Mouse (Mus musculus) fibroblast of lung, adult 2 months (primary cell): ENCODE results near the gene Fam107b.
"Not testable (repeated sequence)": the region's sequence is repeated elsewhere in the genome, so short reads cannot be mapped to it uniquely, and the experiment has no call there.

Experiments used
- DNase-seq: peaks from one replicate; pipeline ENCODE4 v3.0.0-alpha.2; 2011; ENCODE audit warnings: low read depth

Gene Fam107b

DNA sequence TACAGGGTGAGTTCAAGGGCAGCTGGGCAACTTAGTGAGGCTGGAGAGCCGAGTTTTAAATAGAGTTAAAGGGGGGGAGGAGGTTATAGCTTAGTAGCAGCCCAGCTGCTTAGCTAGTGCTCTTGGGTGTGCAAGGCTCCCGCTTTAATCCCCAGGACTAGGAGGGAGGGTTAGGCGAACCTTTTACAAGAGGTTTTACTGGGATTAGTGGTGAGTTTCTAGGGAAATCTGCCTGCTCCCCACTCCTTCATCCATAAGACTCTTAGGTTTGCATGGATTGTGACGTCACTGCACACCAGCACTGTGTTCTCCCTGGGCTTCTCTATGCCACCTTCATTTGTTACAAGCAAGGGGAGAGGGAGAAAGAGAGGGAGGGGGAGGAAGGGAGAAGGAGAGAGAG lies 88.6 kb downstream of the Fam107b start:
- DNase-seq: no peak

DNA sequence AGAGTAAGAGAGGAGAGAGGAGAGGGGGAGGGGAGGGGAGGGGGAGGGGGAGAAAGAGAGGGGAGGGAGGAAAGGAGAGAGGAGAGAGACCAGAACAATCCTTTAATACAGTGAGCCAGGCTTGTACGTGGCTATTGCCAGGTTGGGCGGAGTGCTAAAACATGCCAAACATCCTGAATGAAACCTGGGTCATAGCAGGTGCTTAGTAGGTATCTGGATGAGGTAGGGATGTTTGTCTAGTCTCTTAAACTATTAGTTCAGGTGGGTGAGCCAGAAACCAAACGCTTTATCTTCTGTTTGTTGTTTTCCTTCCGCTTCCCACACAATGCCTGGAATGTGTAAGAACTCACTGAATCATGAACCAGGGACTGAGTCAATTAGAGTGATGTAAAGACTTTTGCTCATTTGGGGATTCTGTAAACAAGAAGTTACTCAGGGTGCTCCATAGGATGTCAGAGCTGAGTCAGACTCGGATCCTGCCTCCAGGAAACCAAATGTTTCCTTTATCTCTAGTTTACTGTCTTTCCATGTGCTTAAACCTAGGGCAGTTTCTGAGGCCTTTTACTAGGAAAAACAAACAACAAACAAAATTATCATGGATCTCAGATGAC lies 89.1 kb downstream of the Fam107b start:
- DNase-seq: no peak

DNA sequence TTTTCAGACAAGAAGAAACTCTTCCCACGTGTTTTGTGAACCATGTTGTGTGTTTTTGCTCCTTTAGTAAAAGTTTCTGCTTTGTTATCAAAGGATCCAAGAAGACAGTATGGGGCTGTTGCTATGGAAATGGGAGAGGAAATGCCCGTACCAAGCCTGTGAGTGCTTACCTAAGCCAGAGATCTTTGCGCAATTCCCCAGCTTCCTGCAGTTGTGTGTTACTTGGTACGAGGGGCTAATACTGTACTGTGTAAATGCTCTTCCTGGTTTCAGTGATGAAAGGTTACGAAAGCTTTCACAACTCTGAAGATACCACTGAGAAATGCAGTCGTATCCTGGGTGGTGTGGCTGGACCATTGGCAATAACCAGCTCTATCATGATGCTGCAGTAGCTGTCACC lies 93.8 kb downstream of the Fam107b start:
- no peak for DNase-seq

DNA sequence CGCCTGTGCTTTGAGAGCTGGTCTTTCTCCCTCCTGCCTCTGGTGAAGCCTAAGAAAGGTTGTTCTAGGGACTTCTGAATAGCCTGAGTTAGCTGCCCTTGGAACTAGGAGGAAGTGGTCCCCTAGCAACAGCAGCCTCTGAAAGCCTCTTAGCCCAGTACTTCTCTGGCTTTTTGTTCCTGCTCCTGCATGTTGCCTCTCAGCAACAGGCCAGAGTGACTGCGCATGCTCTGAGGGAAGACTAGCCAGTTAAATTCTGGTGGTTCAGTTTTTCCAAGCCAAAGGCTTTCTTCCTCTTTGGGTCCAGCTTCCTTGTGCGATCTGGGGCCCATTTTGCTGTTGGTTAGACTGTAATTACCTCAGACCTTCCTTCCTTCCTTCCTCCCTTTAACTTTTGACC lies 98.4 kb downstream of the Fam107b start:
- no peak for DNase-seq

DNA sequence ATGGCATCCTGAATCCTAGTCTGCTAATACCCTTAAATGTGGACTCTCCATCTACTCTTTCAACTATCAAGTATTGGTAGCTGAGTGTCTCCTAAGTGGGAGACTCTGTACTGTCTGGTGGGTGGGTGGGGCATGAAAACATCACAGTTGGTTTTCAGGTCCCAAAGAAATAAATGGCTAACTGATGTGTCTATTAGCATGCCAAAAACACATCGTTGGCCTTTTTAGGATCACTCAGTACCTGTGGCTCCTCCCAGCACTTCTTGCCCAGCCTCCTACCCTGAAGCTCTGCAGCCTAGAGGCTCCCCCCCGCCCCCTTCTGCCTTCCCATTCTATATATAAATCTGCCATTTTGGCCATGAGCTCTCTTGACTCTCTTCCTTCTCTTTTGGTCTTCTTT lies 99.4 kb downstream of the Fam107b start:
- no peak for DNase-seq

DNA sequence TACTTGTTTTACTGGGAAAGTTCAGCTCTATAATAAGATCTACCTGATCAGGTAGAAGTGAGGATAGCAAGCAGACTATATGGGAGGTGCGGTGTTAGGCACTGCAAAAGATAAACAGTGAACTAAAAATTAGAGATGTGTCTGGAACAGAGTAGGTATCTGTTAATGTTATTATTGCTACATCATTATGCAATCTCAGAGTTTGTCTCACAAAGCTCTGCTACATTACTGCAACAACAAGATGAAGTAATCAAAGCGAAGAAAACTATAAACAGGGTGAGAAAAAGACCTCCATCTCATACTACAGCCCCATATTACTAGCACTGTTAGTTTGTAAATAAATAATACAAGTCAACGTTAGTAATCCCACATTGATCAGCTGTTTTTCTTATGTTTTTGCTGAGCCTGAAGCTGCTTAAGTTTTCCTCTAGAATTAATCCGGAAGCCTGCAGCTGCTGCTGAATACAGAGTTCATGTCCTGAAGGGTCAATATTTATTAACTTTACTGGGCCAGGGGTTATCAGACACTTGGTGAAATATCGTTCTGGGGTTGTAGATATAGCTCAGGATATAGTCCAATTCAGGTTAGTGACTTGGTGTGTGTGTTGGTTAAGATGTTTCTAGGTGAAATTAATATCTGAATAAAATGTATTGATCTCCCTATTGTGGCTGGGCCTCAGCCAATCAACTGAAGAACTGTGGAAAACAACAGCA lies 102.5 kb downstream of the Fam107b start:
- no peak for DNase-seq

DNA sequence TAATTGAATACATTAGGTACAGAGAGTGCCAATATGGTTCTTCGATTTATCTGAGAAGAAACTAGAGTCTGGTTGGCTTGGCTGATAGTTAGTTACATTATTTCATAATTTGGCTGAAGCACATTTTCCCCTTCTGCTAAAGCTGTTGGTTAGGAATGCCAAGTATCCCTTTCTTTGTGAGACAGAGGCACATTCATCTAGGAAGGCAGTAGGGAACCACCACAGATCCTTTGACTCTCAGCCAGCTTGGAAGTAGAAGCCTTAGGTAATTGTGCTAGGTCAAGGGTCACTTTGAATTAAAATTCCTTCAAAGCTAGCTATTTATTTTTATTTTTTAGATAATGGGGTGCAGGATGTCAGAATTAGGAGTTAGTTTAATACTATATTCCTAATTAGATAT lies 105.2 kb downstream of the Fam107b start:
- DNase-seq: no peak

DNA sequence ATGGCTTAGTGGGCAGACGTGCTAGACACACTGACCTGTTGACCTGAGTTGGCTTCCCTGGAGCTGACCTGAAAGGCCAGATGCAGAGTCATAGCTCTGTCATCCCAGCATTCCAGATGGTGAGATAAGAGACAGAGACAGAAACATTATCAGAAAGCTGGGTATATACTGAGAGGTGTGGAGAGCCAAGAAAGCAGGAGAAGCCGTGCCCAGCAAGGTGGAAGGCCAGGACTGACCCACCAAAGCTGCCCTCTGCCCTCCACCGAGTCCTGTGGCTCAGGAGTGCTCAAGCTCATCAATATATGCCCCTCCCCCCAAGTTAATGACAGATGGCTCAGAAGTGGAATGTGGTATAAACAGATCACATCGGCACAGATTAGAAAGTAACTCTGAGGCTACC lies 112.4 kb downstream of the Fam107b start:
- DNase-seq: no peak

DNA sequence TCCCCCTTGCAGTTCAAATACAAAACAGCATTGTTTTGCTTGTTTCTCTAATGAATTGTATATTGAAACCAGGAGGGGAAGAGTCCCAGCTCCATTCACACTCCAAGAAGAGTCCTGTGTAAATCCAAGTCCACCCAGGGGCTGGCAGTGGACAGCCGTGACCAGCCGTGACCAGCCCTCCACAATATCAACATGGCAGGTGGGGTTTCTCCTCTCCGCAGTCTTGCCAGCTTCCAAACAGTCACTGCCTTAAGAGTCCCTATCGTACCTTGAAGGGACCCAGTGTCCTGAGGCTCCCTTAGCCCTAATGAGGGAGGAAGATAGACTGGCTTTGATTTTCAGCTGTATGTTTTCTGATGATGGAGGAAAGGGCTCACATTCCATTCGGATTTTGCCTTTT lies 113.1 kb downstream of the Fam107b start:
- no peak for DNase-seq

DNA sequence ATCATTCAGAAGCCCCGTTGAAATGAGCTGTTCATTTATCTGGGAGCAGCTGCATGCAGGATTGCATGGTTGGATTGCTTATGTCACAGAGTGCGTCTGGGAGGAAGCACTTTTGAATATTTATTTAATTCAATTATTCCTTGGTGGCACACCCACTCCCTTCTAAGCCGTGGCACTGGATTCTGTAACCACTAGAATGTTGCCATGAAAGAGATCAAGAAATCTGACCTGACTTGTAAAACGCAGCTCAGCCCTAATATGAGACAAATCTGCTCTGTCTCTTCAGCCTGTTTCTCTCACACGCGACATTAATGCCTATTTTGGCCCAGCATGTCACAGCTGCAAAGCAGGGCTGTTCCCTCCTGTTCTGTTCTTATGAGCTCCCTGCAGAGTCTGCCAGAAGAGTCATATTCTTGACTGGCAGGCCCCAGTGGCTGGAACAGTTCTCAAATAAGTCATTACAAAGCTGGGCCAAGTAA lies 113.5 kb downstream of the Fam107b start:
- DNase-seq: peak; percentile 40

DNA sequence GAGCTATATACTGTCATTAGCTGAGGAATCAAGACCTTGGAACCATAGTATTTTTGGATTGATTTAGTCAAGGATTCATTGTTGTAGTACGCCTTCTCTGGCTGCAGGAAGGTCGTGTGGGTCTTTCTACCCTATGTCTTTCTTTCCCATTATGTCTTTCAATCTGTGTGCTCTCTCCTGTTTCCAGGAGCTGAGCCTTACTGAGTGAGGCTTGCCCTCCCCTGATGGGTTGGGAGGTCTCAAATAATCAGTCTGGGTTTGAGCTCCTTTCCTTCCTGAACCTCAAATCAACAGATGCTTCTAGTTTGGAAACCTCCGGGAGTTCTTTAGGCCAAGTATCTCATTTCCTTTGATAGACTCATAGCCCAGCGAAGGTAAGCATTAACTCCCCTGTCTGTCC lies 119.9 kb downstream of the Fam107b start:
- no peak for DNase-seq

DNA sequence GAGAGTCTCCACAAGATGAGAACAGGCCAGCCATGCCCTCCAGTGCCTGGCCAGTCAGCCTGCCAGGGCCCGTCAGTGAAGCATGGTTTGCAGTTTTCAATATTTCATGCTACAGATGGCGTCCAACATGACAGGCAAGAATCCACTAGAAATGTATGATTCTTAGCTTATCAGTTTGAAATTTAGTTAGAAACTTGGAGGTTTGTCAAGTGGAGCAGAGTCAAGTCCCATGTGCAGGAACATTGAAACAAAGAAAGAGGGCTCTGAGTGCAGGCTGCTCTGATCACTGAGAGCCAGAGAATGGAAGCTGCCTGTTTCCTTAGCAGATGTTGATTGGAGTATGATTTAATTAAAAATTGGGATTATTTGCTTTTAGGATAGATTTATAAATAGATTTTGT lies 122.5 kb downstream of the Fam107b start:
- no peak for DNase-seq

DNA sequence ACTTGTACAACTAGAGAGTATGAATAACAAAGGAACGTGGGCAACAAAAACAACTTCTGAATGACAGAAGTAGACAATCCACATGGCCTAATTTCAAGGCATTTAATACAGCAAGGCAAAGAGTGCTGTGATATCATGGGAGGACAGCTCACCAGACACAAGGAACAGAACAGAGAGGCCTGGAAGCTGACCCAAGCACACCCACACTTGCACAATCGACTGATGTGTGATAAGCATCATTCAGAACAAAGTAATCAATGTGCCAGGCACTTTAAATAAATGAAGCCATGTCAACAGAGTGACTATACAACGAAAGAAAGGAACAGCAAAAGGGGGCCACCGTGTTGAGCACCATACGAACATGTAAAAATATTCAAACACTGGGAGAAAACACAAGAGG lies 125.6 kb downstream of the Fam107b start:
- no peak for DNase-seq

DNA sequence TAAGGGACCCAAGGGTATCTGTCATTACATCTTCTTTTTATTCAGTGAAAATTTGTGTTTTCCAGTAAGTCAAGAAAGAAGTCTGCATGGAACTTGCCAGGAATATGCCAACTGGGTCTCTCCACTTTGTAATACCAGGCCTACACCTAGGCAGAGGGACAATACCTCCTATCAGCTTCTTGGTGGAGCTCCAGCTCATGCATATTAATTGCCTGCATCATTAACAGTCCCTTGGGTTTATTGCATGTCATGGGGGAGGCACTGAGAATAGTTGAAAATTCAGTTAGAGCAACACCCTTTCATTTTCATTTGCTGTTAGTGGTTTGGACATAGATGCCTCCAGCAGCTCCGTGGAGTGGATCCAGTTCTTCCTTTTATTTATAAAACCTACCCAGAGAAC lies 130.1 kb downstream of the Fam107b start:
- no peak for DNase-seq

DNA sequence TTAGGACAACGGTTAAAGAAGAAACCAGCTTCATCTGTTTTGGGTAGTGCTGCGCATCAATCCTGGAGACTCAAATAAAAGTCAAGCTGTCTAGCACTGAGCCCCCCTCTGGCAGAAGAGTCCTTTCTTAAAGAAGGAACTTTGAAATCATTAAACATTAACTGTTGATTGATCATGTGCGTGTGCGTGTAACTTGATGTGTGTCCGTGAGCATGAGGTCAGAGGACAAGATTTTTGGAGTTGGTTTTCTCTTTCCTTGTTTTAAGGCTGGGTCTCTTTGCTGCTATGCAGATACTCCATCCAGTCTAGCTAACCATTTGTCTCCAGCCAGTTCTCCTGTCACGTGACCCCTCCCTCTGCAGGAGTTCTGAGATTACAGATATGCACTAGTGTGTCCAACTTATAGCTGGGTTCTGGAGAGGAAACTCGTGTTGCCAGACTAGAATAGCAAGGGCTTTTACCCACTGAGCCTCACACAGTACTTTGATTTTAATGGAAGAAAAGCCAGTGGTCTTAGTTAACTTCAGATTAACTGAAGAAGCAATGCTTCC lies 132.4 kb downstream of the Fam107b start:
- no peak for DNase-seq

DNA sequence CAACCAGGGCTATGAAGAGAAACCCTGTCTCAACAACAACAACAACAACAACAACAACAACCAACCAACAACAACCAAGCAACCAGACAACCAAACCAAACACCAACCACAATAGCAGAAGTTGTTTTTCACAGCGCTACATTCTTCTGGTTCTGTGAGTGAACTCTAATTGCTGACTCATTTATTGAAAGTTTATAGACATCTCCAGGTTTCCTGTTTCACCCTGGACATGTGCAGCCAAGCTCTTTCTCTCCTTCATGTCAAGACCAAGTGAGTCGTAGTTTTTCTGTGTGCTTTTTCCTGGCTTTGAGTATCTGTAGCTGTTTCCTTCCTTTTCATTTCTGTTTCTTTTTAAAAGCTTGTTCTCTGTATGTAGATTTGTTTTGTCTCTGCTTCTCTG lies 133.5 kb downstream of the Fam107b start:
- DNase-seq: no peak

DNA sequence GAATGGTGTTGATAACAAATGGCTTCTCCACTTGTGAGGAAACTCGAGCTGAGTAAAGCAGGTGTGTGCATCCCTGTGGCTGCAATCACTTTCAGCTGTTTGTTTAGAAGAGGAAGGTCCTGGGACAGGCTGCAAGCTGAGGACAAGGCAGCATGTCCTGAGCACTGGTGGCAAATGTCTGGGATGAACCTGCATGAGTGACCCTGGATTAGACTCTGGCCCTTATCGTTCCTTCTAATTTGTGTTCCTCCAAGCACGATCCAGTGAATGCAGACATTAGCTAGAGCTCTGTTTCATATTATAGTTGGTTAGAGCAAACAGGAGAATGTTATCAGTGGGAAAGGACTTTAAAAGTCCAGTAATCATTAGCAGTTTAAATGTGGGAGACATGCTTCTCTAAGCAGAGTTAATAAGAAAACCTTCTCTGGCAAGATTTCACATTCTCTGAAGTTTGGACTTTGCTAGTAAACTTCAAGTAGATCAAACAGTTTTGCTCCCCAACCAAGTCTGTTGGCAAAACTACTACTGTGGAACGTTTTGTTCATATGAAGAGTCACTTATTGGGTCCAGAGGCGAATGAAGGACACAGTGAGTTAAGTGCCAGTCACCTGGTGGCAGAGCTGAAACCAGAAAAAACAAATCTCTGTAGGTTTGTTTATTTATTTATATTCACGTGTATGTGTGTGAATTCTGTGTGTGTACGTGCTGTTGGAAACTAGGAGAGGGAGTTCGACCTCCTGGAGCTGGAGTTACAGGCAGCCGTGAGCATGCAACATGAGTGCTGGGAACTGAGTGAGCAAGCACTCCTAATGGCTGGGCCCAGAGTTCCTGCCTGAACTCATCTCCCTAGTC lies 134.2 kb downstream of the Fam107b start:
- DNase-seq: no peak

DNA sequence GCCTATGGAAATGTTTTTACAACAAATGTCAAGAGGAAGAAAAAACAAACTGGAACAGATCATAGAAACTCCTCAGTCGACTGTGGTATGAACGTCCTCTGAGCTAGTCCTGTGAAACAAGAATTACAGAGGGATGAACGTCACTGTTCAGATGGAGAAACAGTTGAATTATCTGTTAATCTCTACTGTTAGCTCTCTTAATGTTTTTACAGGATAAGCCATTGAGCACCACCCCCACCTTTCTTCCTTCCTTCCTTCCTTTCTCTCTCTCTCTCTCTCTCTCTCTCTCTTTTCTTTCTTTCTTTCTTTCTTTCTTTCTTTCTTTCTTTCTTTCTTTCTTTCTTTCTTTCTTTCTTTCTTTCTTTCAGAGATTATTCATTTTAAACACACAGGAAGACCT lies 135.0 kb downstream of the Fam107b start:
- DNase-seq: not testable (repeated sequence)

DNA sequence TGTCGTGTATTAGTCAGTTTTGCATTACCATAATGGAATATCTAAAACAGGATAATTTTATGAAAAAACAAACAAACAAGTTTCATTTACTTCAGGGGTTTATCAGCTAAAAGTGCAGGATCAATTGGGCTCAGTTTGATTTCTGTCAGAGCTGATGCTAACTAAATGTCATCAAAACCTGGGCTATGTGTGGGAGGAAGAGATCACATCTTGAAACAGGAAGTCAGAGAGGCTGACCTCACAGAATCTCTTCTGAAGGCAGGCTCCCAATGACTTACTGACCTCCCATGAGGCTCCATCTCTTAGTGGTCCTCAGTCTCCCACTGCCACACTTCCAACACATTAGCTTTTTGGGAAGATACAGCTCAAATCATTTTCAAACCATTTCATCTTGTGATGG lies 136.9 kb downstream of the Fam107b start:
- DNase-seq: no peak

DNA sequence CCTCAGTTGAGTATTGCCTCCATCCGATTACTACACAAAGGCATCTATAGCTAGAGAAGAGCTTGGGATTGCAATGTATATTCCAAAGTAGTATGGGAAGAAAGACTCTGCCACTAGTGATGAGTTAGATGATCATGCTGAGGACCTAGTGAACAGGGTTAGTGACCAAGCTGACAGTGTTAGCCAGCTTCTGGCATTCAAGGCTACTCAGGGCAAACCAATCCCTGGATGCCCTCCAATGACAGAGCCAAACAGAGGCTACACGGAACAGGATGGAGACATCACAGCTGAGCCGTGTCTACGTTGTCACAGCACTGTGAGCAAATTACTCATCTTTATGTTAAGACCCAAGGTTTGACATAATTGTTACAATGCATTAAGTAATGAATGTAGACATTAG lies 138.3 kb downstream of the Fam107b start:
- no peak for DNase-seq

DNA sequence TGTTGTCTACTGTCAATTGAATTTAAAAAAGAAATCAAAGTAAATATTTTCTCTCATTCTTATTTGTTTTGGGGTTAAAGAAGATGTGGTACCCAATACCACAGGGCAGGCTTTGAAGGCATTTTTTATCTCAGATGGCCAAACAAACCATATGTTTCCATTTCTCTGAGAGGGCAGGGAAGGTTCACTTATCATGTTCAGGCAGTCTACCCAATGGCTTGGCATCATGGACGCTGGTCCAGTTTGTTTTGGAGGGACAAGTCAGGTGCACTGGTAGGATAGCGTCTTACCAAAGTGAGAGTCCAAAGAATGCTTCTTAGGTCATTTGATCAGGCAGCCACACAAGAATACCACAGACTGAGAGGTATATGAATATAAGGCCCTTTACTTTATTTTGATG lies 139.6 kb downstream of the Fam107b start:
- no peak for DNase-seq

DNA sequence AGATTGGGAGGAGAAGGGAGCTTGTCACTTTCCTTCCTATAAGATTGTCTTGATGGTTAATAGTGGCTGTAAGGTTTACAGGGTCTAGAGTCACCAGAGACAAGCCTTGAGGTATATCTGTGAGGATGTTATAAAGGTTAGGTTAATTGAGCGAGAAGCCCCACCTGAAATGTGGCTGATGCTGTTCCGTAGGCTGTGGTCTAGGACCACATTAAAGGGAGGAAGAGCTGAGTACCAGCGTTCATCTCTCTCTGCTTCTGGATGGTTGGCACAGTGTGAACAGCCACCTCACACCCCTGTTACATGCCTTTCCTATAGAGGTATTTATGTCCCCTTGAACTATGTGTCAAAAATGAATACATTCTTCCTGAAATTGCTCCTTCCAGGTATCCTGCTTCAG lies 140.2 kb downstream of the Fam107b start:
- DNase-seq: no peak
